Mouse (Mus musculus): Measurements from ENCODE around the gene Myrfl.

- TF ChIP-seq CTCF (IDR thresholded peaks at IDR 0.05; ENCODE audit: control insufficient read depth, insufficient read depth, insufficient read length) = peak; percentile 21
- no peak for TF ChIP-seq MAX (IDR thresholded peaks at IDR 0.05)
- TF ChIP-seq MYOG (IDR thresholded peaks at IDR 0.05; ENCODE audit: control insufficient read depth, extremely low read depth, insufficient read length) = no peak
- no peak for TF ChIP-seq FOSL1 (IDR thresholded peaks at IDR 0.05; ENCODE audit: insufficient read depth, low read length, poor library complexity, severe bottlenecking)
- no peak for TF ChIP-seq USF1 (IDR thresholded peaks at IDR 0.05; ENCODE audit: low read depth)
- TF ChIP-seq MYOD1 (IDR thresholded peaks at IDR 0.05; ENCODE audit: control insufficient read depth, insufficient read length, low read depth) = no peak
- TF ChIP-seq CEBPB (IDR thresholded peaks at IDR 0.05; ENCODE audit: low read depth) = no peak
Observed at GRCm38 (mm10) chr10:116789096-116789495, 107.6 kb downstream of the Myrfl start.

Measured in C2C12 (cell line).